Mouse (Mus musculus) right cerebral cortex, postnatal 36 days (tissue): ENCODE measurements at regions not wholly inside any gene's neighbourhood (a gene's known extent, or its start where the extent isn't known, plus 50 kb on each side); places are given as distances from the start of the nearest gene placed in this dataset.

Experiments used
- DNase-seq, 2 experiments: peaks; one replicate each; pipeline ENCODE4 v3.0.0; 2022; ENCODE audit warnings: low spot score in 2 of 2, mixed read lengths in 1 of 2

- DNase-seq = no peak
Observed at GRCm38 (mm10) chr3:80255304-80255703, 371.0 kb downstream of the Fam198b start.

- no peak for DNase-seq
Observed at GRCm38 (mm10) chr3:80256383-80256782, 372.1 kb downstream of the Fam198b start.

DNA sequence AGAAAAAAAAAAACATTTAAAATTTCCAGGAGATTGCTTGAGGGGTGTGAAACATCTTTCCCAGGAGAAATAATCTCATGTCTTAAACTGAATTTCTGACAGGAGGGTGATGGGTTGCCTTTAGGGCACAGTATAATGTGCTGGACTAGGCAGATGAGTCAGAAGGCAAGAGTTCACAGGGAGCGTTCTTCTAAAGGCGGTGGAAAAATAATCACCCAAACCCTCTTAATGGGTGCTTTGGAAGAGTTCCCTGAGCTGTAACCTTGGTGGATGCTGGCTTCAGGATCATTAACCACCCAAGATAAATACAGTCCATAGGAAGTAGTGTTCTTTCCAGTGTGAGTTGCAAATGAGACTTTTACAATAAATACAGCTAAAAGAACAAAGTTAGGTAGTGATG is 378.8 kb downstream of the Fam198b start:
- DNase-seq = no peak

GRCm38 (mm10) chr3:80284656-80285055 is 400.3 kb downstream of the Fam198b start:
- no peak for DNase-seq

DNA sequence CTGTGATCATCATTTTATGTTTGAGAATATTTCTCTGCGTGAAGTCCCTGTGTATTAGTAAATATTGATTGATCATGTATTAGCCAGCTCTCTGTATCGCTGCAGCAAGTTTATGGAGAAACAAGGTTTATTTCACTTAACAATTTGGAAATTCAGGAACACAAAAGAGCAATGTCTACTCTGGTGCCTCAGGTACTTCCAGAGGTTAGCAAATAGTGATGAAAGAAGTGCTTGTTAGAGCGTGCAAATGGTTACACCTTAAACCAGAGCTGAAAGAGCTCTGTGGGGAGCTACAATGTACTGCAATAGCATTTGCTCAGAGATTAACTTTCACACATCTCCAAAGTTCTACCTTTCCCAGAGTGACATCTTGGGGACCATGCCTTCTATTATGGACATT is 400.9 kb downstream of the Fam198b start:
- no peak for DNase-seq

DNA sequence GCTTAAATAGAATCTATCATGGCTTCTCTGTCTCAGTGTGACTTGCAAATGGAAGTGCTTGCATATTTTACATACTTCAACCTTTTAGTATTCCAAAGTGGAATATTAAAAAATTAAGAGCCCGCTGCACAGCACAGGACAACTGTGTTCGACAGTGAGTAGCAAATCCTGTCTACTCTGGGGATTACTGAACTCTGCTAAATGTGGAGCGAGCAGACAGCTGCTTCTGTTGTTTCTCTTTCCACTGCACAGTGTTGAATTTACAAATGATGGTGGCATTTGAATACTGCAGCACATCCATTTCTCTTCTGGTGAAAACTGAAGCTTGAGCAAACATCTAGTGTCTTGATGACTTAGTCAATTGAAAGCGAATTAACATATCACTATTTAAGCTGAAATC is 409.2 kb downstream of the Fam198b start:
- DNase-seq = no peak

DNA sequence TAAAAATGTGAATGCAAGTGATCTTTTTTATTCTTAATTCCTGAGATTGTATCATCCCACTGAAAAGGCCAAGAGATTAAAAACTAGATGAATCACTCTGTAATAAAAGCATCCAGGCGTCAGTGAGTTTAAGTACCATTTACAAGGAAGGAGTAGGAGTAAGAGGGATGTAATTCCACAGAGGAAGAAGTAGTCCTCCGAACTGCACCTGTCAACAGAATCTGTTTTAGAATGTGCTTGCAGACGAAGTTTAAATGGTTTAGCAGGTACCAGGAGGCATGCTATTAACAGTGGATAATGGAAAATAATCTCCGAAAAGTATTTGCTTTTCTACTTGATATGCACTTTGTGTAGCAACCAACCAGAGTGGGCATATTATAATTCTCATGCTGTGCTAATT is 423.3 kb downstream of the Fam198b start:
- DNase-seq = no peak

- no peak for DNase-seq
Observed at GRCm38 (mm10) chr3:80309931-80310330, 425.6 kb downstream of the Fam198b start.

- no peak for DNase-seq
Observed at GRCm38 (mm10) chr3:80311689-80312088, 427.4 kb downstream of the Fam198b start.

- DNase-seq = no peak
Observed at GRCm38 (mm10) chr3:80322291-80322690, 438.0 kb downstream of the Fam198b start.

- no peak for DNase-seq
Observed at GRCm38 (mm10) chr3:80324726-80325125, 440.4 kb downstream of the Fam198b start.

DNA sequence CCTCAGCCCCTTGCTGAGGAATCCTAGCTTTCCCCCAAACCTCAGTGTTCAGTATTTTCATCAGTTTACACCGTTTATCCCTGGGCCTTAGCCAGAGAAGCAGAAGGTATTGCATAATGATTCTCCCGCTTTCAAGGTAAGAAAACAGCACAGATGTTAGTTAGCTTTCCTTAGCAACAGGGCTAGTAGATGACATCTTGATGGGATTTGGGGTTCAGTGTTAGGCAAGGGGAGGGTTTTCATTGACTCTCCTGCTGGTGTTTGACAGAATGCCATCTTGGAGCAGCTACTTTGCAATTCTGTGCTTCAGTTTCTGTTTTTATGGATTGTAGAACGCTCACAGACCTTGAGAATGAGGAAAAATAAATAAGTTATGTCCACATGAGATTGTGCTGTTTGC is 447.4 kb downstream of the Fam198b start:
- DNase-seq = no peak

DNA sequence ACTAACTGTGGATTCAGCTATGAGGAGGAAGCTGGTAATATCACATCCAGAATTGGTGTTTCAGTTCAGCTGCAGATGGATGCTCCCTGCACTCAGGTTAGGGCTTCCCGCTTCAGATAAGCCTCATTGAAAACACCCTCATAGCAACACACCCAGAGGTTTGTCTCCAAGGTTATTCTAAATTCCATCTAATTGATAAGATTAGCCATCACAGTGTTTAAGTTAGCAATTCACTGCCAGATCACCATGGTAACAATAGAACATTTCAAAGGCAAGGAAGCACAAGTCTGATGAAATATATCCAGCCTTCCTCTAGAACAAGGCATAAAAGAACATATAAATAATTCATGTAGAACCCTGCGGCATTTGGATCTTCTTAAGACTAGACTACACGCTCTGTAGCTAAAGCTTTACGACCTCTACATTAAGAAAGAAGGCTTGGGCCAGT is 450.1 kb downstream of the Fam198b start:
- no peak for DNase-seq

GRCm38 (mm10) chr3:80336123-80336674 is 451.9 kb downstream of the Fam198b start:
- DNase-seq = no peak

- no peak for DNase-seq
Observed at GRCm38 (mm10) chr3:80367972-80368371, 434.7 kb downstream of the Gria2 start.

DNA sequence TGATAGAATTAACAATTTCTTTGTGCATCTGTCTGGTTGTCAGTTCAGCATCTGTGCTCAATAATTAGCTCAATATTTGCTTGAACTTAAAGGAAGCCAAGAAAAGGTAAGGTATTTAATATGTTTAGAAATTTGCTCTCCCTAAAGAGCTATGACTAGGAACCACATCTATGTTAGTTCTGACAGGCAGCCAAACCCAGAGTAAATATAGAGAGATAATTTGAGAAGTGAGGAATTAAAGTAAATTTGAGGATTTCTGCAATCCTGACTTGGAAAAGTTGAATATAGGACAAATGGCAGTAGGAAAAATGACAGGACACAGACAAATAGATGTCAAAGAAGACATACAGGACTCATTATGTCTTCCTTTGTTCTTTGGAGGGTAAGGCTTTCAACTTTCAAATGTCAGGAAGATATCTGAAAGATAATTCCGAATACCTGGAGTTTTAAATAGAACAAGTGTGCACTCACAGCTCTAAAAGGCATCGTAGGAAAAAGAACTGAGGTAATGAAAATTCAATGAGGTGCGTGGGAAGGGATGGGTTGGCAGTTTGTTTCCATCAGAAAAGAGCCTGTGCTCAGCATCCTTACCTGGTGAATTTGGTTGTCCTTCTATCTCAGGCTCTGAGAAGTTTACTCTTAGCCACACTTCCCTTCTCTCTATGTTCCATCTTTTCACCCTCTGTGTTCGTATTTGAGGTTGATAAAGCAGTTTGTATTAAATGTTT is 433.3 kb downstream of the Gria2 start:
- peak in 1 of 2 experiments; percentile 23 for DNase-seq

GRCm38 (mm10) chr3:80372436-80372835 is 430.2 kb downstream of the Gria2 start:
- DNase-seq = no peak

DNA sequence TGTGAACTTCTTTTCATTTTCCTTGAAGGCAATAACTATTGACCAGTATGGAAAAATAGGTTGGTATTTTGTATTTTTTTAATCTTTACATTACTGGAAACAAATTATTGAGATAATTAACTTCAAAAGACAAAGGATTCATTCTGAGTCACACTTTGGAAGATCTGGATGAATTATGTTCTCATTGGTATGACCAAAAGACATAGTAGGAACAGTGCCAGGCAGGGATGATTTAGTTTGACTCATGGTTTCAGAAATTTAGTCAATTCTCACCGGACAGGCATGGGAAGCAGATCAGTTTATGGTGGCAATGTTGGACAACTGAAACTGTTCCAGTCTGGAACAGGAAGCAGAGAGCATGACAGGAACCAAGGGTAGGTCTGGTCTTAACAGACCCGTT is 416.6 kb downstream of the Gria2 start:
- no peak for DNase-seq

DNA sequence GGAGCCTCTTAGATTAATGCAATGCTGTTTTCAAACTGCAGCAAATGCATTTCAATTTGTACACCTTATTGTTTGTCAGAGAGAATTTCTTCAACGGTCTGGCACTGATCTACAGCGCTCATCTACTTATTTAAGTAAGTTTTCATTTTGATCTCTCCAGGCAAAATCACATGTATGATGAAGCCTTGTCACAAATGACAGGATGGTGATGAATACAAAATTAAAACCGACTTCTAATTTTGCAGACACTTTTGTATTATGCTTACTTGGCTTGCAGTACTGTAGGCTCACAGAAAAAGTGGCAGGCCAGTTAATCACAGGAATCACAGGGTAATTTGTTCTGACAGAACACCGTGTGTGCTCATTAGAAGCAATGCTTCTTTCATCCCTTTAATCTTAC is 406.4 kb downstream of the Gria2 start:
- DNase-seq = no peak

DNA sequence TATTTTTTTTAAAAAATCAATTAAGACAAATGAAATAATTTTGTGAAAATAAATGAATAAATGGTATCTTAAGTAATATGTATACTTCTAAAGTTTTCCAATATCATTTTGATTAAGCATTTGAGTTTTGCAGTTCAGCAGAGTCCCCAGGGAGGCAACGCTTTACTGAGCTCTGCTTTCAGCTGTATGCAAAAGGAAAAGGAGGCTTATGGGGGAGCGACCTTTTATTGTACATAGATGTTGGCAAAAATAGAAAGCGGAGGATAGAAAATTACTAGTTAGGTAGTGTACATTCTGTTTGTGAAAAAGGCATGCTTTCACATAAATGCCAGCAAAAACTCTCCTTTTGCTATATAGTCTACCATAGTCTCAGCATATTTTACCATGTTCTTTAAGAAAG is 382.2 kb downstream of the Gria2 start:
- no peak for DNase-seq

GRCm38 (mm10) chr3:80421461-80421860 is 381.2 kb downstream of the Gria2 start:
- DNase-seq = no peak

DNA sequence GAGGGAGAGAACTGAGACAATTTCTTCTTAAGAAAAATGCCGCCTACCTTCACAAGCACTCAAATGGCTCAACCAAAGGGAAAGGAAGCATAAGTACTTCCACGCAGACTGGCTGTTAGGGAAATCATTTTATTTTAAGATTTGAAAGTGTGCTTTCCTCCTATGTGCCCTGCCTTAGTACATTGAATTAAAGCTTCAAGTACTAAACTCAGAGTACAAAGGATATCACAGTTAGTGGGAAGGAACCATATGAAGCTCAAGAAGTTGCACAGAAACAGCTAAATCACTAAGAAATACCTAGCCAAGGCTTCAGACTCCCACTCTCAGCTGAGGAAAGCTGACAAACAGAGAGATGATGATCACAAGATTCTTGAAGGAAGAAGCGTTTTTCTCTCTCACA is 380.5 kb downstream of the Gria2 start:
- DNase-seq = peak; percentile 23 to 45

DNA sequence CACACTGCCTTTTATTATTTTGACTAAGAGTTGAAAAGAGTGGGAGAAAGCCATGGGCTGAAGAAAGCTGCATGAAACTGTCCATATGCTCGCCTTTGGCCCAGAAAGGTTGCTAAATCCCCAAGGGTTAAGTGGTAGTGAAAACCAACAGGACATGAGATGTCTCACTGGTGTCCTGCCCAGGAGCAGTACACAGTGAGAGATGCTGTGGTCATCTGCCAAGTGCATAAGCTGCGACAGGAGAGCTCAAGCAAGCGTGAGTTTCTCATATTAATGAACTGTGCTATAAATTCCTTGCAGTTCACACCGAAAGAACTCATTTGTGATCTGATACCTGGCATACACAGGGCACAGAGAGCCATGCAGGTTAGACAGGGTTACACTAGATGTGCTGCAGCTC is 380.0 kb downstream of the Gria2 start:
- peak in 1 of 2 experiments; percentile 2 for DNase-seq
